Mouse (Mus musculus): ENCODE measurements at regions not wholly inside any gene's neighbourhood (a gene's known extent, or its start where the extent isn't known, plus 50 kb on each side); places are given as distances from the start of the nearest gene placed in this dataset.

DNA sequence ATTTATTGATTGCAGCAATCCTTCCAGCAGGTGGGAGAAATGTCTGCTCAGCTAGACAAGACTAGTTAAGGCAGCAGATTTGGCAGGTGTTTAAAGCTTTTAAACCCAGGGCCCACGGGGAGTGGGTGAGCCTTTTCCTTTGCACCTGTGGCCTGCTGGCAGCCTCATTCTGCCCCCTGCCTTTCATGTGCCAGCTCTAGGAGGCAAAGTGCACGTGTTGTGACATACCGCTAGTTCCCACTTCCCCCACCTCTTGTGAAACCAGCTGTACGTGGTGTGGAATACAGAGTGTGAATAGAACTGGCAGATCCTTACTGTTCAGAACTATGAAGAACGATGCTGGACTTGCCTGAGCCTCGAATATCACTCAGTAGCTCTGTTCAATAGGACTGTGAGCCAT is 292.6 kb upstream of the Mmadhc start:
- DNase-seq: no peak

DNA sequence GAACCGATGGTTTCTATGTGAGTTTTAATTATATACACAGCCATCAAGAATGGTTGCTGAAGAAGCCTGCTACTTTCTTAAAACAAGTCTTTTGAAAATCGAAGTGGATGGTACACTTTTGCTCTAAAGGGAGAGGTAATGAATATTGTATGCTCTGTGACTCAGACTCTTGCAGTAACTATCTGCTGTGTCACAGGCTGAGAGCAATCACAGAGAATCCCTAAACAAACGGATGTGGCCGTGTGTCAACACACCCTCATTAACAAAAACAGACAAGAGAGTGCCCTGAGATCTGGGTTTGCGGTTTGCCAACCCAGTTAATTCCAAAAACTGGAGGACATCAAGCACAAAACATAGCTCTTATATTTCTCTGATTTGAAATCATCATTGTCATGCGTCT is 292.1 kb upstream of the Mmadhc start:
- DNase-seq: no peak

DNA sequence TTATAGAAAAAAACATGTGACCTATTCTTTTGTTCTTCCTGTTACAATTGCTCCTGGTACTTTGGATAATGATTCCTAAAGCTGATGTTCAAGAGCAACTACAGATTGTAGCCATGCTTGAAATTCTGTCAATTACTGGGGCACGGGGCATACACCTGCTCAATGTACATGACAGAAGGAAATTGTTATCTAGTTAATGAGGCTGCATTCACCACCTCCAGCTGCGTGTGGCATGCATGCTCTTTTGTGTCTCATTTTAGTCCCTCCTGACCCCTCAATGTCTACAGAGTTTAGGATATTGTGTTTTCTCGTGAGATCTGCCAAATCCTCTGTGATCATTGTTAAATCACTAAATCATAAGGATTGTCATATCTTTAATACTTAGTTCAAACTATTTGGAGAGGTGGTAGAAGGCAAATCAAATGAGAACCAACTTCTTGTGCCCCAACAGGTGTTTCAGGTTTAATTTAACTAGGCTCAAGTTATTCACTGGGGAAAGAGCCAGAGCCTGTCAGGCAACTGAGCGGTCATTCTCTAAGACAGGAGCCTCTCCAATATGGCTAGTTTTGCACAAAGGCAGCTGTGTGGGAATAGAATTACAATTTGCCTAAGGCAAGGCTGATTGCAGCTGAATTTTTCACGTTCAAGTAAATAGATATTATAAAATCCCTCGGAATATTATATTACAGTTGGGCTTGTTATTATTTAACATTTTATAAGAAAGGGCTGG is 289.9 kb upstream of the Mmadhc start:
- no peak for DNase-seq

DNA sequence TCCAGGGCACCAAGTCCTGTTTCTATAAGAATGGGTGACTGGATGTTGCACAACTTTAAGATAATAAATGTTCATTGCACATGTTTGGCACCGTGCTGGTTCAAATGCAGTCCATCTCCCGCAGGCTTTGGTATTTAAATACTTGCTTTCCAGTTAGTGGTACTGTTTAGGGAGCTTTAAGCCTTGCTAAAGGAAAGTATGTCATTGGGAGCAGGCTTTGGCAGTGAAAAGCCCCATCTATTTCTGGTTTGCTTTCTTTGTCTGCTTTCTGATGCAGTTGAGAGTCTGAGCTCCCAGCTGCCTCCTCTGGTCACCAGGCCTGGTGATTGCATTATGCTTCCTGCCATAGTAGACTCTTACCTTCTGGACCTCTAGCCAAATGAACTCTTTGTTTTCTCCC is 283.0 kb upstream of the Mmadhc start:
- no peak for DNase-seq

DNA sequence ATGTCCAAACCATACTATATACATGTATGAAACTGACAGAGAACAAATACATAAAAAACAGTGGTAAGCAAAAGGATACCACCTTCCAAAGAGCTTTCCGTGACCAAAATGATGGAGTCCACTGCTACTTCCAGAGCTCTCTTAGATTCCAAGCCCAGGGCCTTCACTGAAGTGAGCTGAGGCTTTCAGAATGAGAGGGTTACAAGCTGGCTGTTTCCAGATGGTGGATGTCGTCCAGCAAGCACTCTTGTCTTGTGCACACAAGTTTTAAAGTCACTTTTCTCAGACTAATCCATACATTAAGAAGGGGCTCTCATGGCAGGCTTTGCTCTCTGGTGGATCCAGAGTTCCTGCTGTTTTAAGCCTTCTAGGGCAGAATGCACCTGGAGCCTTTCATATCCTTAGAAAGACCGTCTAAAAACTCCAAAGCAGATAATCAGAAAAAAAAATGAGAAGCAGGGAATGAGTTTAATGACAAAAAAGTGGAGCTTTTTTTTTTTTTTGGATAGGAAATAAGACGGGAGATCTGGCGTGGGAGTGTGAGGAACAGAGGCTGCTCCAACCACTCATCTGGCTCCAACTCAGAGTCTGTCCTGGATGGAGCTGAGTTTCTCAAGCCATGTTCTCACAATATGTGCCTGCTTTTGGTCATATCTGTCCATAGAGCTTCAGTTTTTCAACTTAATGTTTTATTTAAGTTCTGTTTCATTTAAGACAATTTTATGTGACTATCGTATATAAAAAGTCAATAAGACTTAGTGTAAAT is 281.9 kb upstream of the Mmadhc start:
- no peak for DNase-seq

DNA sequence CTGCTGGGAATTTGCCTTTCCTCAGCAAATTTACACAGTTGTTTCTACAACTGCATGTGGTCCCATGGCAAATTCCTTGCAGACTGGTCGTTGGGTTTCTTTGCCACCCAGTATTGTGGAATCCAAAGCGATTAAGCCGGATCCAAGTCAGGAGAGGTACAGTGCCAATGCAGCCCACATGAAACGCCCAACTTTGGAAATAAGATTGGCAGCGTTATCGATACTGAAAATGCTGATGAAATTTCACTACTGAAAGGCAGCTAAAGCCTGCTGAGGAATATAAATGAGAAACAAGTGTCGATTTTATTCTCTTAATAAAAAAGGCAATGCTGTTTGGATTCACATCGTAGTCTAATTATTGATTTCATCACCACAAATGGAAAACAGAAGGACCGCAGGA is 281.1 kb upstream of the Mmadhc start:
- DNase-seq: no peak

DNA sequence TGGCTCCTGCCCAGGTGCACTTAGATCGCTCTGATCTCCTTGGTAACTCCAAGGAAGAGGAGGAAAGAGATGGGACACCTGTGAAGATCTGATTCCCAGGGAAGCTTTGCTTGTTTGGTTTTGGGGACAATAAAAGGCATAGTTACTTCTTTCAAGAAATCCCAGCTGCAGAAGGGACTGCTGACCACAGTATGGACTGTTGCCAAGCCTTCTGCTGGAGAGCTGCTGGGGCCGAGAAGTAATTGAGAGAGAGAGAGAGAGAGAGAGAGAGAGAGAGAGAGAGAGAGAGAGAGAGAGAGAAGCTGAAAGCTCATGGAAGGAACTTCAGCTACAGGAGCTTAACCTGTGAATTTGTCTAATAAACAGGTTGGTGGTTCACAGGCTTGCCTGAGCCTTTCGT is 276.9 kb upstream of the Mmadhc start:
- peak; percentile 48 for DNase-seq

DNA sequence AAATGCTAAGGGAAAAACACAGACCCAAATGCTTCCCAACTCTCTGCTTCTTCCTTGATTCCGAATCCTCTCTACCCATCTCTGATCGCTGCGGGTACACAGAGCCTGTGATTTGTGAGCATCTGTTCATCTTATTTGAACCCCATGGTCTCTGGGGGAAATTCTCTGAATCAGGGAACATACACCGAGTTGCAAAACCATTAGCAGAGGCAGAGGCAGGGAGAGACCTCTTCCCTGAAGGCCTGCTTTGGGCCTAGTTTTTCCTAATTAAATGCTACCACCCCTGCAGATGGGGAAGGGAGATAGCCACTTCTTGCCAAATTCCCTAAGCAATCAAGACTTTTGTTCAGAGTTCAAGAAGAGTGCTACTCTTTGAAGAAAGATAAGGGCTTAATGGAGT is 274.4 kb upstream of the Mmadhc start:
- DNase-seq: no peak

DNA sequence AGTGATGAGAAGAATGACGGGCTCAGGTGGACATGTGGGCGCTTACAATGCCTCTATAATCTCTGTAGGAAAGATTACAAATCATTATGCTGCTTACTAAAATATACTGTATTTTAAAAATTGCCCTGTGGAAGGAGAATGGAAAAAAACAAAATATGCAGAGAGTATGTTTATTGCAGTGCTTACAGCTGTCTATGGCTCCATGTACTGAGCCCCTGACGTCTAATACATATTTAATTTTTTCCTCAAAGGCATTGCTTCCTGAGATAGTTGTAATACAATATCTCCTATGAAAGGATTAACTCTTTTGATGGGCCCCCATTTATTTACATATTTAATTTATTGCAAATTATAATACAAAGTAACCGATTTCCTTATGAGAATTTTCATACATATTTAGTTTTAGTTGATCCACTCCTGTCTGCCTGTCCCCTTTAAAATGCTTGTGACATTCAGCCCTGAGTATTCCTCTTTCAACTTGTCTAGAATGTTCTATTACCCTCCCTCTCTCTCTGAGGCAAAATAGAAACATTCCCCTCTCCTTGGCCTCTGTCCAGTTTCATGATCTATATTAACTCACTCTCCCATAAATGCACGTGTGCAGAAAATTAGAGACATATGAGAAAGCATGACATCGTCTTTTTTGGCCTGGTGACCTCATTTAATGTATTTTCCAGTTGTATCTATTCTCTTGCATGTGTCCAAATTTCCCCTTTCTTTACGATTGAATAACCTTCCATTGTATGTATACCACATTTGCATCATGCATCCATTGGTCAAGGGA is 273.1 kb upstream of the Mmadhc start:
- DNase-seq: no peak

DNA sequence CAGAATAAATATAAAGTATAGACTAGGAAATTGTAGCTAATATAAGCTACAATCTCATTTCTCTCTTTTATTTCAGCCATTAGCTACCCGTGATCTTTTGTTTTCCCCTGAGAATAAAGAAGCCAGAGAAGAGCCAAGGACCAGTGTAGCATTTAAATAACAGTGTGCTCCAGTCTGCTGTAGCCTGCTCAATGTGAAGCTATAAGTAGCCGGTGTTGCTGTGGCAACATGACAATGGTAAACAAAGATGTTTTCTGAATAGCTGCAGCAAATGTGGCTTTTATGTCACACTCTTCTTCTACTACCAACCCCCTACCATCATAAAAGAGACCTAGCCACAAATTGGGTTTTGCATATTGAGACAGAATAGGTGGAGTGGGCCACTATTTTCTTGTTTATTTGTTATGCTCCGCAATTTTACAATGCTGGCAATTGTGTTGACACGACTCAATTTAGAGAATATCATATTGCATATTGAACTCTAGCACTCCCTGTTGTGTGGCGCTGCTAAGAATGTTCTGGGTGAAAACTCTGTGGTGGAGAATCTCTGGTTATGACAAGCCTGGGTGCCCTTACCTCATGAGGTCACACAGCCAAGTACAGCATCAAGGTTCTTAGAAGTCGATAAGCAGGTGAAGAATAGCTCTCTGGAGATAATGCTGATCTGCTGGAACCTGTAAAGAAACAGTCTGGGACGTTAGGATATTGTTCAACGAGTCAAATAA is 272.3 kb upstream of the Mmadhc start:
- DNase-seq: no peak

DNA sequence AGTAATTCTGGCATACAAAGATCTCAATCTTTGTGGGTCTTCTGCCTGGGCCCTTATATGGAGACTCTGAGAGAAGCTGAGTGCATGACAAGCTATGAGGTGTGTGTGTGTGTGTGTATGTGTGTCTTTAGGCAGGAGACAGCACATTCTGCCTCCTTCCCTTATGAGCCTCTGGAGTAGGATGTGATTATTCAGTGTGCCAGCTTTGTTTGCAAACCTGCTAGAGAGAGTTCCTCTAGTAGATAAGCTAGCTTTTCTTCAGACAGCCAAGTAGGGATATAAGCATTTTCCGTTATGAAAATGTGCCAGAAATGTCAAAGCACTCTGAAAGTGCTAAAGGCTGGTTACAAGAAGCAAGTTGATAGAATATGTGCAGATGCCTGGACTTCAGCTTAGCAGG is 270.9 kb upstream of the Mmadhc start:
- no peak for DNase-seq

DNA sequence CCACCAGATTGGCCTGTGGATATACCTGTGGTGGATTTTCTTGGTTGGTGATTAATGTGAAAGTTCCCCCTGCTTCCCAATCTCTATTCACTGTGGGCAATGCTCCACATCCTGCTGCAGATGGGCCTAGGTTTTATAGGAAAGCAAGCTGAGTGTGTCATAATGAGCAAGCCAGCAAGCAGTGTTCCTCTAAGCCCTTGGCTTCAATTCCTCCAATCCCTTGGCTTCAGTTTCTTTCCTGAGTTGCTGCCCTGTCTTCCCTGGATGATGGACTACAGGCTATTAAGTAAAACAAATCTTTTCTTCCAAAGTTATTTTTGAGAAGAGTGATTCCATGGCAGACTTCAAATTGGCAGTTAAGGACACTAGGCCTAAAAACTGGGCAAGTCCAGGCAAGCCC is 257.4 kb upstream of the Mmadhc start:
- DNase-seq: no peak

DNA sequence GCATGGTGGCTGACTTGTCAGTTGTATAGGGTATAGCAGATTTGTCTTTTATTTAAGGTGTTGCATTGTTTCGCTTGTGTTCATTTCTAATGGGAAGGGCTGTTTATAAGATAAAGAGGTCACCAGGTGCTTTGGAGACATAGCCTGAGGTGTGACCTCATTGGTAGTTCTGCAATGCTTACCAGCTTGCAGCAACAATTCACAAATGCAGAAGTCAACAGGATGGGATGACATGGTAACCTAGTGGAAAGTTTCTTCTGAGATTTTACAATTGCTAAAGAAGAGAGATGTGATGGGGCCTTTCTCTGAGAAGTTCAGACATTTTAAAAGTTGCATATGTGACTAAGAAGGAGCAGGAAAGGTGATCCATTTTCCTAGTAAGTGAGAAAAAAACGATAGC is 255.8 kb upstream of the Mmadhc start:
- no peak for DNase-seq

DNA sequence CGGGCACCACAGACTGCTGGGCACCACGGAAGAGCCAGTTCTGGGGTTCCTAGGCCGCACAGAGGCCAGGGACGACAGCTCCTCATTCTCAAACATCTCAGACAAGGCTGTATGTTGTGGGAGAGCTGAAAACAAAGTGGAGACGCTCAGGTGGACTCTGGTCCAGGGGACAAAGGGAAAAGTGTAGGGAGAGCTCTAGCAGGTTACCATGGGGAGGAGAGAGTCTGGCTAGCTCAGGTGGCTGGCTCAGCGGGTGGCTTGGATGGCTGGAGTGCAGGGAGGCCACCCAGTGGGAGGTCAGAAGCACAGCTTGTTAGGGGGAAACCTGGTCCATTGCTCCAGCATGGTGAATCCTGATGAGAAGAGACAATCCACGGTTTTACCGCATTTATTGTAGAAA is 253.3 kb upstream of the Mmadhc start:
- no peak for DNase-seq

DNA sequence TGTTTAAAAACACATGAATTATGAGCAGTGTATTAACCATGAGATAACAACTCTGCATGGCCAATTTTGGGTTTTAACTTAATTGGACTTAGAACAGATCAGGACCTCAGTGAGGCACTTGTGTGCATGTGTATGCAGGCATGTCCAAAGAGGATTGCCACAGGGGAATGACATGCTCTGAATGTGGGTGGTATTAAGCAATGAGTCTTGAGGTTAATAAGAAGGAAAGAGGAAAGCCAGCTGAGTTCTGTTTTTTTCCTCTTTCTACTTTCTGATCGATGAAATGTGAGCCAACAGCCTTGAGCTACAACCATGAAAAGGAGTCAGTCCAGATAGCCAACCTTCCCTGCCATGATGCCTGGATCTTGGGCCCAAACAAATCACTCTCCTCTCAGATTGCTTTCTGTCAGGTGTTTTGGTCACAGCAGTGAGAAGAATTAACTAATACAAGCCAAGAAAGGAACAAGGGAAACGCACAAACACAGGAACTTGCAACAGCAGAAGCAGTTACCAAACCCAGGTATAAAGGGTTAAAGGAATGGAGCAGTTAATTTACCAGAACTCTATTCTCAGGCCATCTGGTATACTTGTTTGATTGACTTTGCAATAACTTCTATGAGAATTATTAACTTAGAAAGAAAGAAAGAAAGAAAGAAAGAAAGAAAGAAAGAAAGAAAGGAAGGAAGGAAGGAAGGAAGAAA is 243.3 kb upstream of the Mmadhc start:
- DNase-seq: no peak

DNA sequence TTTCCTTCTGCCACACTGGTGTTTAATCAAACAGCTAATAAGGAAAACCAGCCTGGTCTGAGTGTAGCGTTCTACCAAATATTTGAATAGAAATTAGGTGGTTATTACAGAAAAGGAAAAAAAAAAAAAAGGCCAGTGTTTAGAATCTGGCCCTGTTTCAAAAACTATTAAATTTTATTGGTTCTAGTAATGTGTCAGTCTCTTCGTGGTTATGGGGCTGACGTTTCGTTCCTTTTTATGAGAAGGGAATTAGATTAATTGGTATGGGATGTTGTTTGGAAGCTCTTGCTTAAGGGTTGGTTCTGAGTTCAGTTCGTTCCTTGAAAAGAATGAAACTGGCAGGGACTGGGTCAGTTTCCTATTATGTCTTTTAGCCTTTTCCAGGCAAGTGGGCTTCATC is 241.5 kb upstream of the Mmadhc start:
- DNase-seq: no peak

DNA sequence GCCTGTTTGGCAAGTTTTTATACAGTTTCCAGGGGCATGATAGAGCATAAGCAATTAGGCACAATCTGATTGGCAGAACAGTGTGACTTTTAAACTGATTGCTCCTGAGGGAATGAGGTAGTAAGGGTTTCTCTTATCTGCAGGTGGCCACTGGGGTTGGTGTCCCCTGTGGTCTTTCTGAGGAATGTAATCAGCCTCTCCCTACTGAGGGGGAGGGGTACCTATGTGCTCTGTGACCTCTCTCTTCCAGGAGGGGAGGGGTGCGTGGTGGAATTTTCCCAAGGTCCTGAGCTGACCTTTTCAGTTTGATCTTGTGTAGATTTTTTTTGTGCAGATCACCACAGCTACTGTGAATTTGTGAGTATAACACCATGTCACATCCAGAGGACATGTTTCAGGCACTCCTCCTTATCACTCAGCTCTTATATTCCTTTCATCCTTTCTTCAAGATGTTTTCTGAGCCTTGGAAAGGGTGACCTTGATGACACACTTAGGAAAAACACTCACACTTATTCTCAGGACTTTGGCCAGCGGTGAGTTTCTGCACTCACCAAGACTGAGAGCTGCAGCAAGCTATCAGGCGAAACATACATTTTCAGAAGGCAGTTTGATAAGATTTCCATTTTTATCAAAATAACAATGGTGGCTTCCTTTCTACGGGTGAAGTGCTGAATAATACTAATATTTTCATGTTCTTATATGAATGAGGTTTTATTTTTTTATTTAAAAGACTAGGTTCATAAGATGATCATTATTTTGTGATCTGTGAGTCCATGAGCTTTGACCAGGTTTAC is 238.7 kb upstream of the Mmadhc start:
- DNase-seq: no peak

DNA sequence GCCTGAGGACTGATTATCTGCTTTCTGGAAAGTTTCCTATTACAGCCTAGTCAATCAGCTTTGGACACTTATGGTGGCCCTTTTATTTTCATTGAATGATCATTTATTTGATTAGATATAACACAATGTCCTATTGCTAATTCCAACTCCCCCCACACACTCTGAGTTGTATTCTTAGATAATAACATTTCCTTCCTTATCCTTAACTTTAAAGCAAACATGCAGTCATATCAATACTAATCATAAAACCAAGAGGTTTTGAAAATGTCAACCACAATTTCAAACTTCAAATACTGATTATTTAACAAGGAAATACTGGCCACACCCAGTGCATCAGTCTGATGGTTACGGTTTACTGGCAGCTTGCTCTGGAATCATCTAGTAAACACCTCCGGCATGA is 237.1 kb upstream of the Mmadhc start:
- no peak for DNase-seq

DNA sequence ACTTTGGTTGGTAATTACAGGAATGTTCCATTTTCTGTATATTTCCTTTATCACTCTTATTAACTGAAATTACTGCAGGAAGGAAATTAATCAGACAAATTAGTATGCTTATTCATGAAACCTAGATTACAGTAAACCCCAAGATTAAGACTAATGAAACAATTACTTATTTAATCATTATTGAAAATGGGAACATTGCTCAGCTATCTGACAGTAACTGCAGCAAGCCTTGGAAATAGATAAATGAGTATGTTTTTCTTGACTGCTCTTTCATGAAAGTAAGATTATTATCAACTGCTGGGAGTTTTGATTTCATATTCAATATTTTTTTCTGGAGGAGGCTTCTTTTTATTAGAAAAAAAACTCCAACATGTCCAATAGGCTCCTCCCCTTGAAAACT is 230.8 kb upstream of the Mmadhc start:
- no peak for DNase-seq

DNA sequence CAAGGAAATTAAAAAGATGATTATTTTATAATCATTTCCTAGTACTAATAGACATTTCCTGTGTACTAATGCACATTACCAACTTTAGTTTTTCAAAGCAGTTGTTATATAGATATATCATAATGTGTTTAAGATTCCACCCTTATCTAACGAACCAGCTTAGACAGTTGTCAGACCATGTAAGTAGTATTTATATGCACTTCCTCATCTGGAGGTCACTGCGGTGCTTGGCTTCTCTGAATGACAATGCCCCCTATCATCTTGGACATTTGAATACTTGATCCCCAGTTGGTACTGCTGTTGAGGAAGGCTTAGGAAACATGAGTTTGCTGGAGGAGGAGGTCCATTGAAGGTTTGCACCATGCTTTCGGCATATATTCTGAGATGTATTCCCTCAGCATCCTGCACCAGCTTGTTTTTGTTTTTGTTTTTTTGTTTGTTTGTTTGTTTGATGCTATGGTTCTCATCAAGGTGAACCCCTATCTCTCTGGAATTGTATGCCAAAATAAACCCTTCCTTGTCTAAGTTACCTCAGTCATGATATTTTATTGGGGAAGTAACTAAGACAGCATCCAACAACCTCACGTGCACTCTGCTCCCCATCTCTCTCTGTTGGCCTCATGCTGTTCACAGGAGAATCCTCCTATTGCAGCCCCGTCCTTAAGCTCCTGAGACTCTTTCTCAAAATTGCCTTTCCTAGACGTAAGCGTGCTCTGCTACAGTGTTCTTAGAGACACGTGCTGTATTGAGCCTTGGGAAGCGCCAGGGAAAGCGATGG is 228.4 kb upstream of the Mmadhc start:
- DNase-seq: no peak

DNA sequence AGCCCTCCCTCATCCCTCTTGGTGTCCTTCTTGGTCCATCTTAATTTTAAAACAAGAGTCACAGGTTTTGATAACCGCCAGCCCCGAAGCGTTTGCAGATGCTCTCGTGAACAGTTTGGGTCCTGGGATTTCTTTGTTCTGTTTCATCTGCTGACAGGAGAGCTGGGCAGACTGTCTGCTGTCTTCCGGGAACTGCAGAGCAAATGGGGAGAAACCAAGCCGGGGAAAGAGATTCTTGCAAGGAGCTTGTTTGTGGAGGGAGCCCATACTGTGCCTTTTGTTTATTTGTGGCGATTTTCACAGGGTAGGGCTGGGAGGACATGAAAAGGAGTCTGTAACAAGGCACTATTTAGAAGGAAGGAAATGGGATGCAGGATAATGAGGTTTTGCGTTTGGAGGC is 223.6 kb upstream of the Mmadhc start:
- DNase-seq: no peak
